Mouse (Mus musculus): ENCODE results near the gene Igtp.

DNA sequence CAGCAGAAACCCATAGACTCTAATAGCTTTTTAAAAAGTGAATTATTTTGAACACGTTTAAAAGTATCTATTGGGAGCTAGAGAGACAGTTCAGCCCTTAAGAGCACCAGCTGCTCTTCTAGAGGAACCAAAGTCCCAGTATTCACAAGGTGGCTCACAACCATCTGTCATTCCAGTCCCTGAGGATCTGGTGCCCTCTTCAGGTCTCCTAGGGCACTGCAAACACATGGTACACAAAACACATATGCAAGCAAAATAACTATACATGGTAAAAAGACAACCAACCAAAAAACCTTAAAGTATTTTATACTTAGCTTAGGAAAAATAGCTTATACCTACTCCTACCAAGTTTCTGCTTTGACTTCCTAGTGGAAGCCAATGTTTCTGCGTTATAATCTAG, 34.3 kb upstream of the Igtp start:
- TF ChIP-seq CTCF (IDR thresholded peaks at IDR 0.05; ENCODE audit: borderline replicate concordance, insufficient read depth, low read length), result no peak
- TF ChIP-seq POLR2A (IDR thresholded peaks at IDR 0.05; ENCODE audit: low read depth, low read length), result no peak

All from embryonic fibroblast, embryonic 13.5 days (primary cell).